In genomic region chr9:110920665-110921419, GRCm38 (mm10) we compare ENCODE assay signal across 16 mouse cellular contexts. TPM values are rescaled to one million over a fixed set of nuclear protein-coding genes. Genes with fewer than 3 reads are reported as not detected.
DNase-seq lines count a peak whose midpoint lies in the region; ATAC-seq and TF ChIP-seq lines count a peak whose summit lies in the region.
"Had no signal": no experiment of that assay in that cellular context is flagged by ENCODE, and none has a peak within 500 bp of the region (broad histone marks: within the 10 kb centered on the region; RNA-seq: fewer than 3 reads in every experiment).

No protein-coding gene starts in this region.

- H3K27me3 ChIP-seq in heart, adult 2 months (ENCODE audit: control insufficient read depth, insufficient read depth, low read length): no peaks in the 10 kb centered on the region
- H3K27me3 ChIP-seq in heart, embryonic 12.5 days (replicated peaks): 0 out of 2 replicates have a peak, but pooled peaks cover 6% of the 10 kb centered on the region
- H3K27me3 ChIP-seq in lung, embryonic 16.5 days (ENCODE audit: control insufficient read depth, insufficient read depth, low read depth, low read length): no peaks in the 10 kb centered on the region
- H3K27me3 ChIP-seq: heart, embryonic 15.5 days had no signal

- no peaks in the 10 kb centered on the region for H3K9me3 ChIP-seq in heart, embryonic 12.5 days (replicated peaks)
- no peaks in the 10 kb centered on the region for H3K9me3 ChIP-seq in lung, embryonic 16.5 days (ENCODE audit: control insufficient read depth, low read length)
- H3K9me3 ChIP-seq: heart, embryonic 15.5 days had no signal

- DNase-seq in heart, adult 2 months: peak; percentile 36 to 46
- no peak for DNase-seq in layer of hippocampus, adult 2 months (ENCODE audit: low spot score in 2 of 2)
- no peak for DNase-seq in layer of hippocampus, postnatal 14 days (ENCODE audit: low spot score in 2 of 2)
- DNase-seq in thymus, postnatal 25 days: peak; percentile 70
- no peak for DNase-seq in right cerebral cortex, adult 2 months (ENCODE audit: low spot score in 2 of 2)
- no peak for DNase-seq in gastrocnemius, postnatal 25 days
- DNase-seq: adrenal gland, postnatal 10 days; left cerebral cortex, postnatal 4 days had no signal

- no peak for TF ChIP-seq POLR2A in heart, adult 2 months (IDR thresholded peaks at IDR 0.05; ENCODE audit: insufficient read depth, low read depth, low read length)

- H3K36me3 ChIP-seq in heart, adult 2 months (ENCODE audit: control insufficient read depth, insufficient read depth, low read length): no peaks in the 10 kb centered on the region
- no peaks in the 10 kb centered on the region for H3K36me3 ChIP-seq in heart, embryonic 12.5 days
- no peaks in the 10 kb centered on the region for H3K36me3 ChIP-seq in lung, embryonic 16.5 days (ENCODE audit: control insufficient read depth, insufficient read depth, low read length)
- H3K36me3 ChIP-seq: heart, embryonic 15.5 days had no signal

- no peak overlapping the region for H3K4me3 ChIP-seq in heart, adult 2 months
- no peak overlapping the region for H3K4me3 ChIP-seq in heart, embryonic 12.5 days
- no peak overlapping the region; the same call in 1 of the 2 replicates for H3K4me3 ChIP-seq in layer of hippocampus, adult 2 months
- H3K4me3 ChIP-seq in lung, embryonic 16.5 days (ENCODE audit: low read length): no peak overlapping the region
- H3K4me3 ChIP-seq: heart, embryonic 15.5 days had no signal

- 0 out of 2 replicates have a peak, but pooled peaks have one; percentile 45 for TF ChIP-seq EP300 in heart, adult 2 months (IDR thresholded peaks at IDR 0.05; ENCODE audit: insufficient read depth, low read depth, low read length)

- H3K4me1 ChIP-seq in heart, adult 2 months (ENCODE audit: control insufficient read depth, insufficient read depth, low read length): peaks cover 1% of the 10 kb centered on the region
- no peaks in the 10 kb centered on the region for H3K4me1 ChIP-seq in heart, embryonic 12.5 days (replicated peaks)
- H3K4me1 ChIP-seq in lung, embryonic 16.5 days (replicated peaks; ENCODE audit: control insufficient read depth, insufficient read depth, low read length): no peaks in the 10 kb centered on the region
- H3K4me1 ChIP-seq: heart, embryonic 15.5 days had no signal

- no peaks in the 10 kb centered on the region for H3K79me2 ChIP-seq in heart, adult 2 months (replicated peaks; ENCODE audit: control insufficient read depth, insufficient read depth, low read length)

- H3K9ac ChIP-seq in heart, adult 2 months (ENCODE audit: low read depth, low read length): no peak overlapping the region; the same call in 1 of the 2 replicates
- H3K9ac ChIP-seq in heart, embryonic 12.5 days: no peak overlapping the region
- H3K9ac ChIP-seq in lung, embryonic 16.5 days (ENCODE audit: low read length): 0 out of 2 replicates have a peak overlapping the region, but pooled peaks have one; percentile 13
- H3K9ac ChIP-seq: heart, embryonic 15.5 days had no signal

- 55% methylated on average over 15 of the region's 15 CpGs for WGBS in heart, adult 2 months
- 69% methylated on average over 15 of the region's 15 CpGs for WGBS in heart, embryonic 12.5 days
- 51% methylated on average over 15 of the region's 15 CpGs for WGBS in lung, embryonic 16.5 days

- no peak for ATAC-seq in heart, embryonic 12.5 days (ENCODE audit: insufficient number of reproducible peaks, low FRiP score)
- peak; percentile 43; the same call in 1 of the 2 replicates for ATAC-seq in lung, embryonic 16.5 days (ENCODE audit: low read depth)
- ATAC-seq: Patski had no signal

- TF ChIP-seq CTCF in heart, adult 2 months (IDR thresholded peaks at IDR 0.05): no peak
- TF ChIP-seq CTCF in layer of hippocampus, adult 2 months (conservative IDR thresholded peaks at IDR 0.05): no peak

- intact Hi-C loops in heart, adult 2 months (cut with DNase I): loop anchor here (2.0 to 5.0 kb wide), 2 partner anchors 40 to 76 kb away; partner anchors contain the start of gene Tmie

- no peak overlapping the region for H3K4me2 ChIP-seq in heart, embryonic 12.5 days
- H3K4me2 ChIP-seq in lung, embryonic 16.5 days (ENCODE audit: low read depth, low read length): peak overlapping the region; percentile 5; the same call in 1 of the 2 replicates
- H3K4me2 ChIP-seq: heart, embryonic 15.5 days had no signal

- H3K27ac ChIP-seq in heart, adult 2 months: peak overlapping the region; percentile 81
- H3K27ac ChIP-seq in heart, embryonic 12.5 days (ENCODE audit: poor library complexity, severe bottlenecking): no peak overlapping the region
- H3K27ac ChIP-seq in layer of hippocampus, adult 2 months: peak overlapping the region; percentile 51; the same call in 1 of the 2 replicates
- H3K27ac ChIP-seq in lung, embryonic 16.5 days (ENCODE audit: low read length): peak overlapping the region; percentile 56; the same call in 1 of the 2 replicates
- H3K27ac ChIP-seq: heart, embryonic 15.5 days had no signal

RNA-seq across cellular contexts. Expression of gene Fam240a, which starts 4.2 kb away (rescaled TPM):
- total RNA-seq in heart, adult 2 months (2021): not detected
- not detected in 2 replicates for polyA plus RNA-seq in heart, adult 2 months (2012; rRNA removed)
- polyA plus RNA-seq in heart, embryonic 12.5 days (2016; fragmentation: Nextera tagmentation; extraction: Ambion mirVana): not detected in 2 replicates
- not detected for total RNA-seq in layer of hippocampus, adult 2 months (2021)
- total RNA-seq in layer of hippocampus, postnatal 14 days (2021): not detected
- polyA plus RNA-seq in lung, embryonic 16.5 days (2015; fragmentation: Nextera tagmentation; extraction: Ambion mirVana): not detected in 2 replicates
- total RNA-seq in gastrocnemius, postnatal 25 days (2021): 1 to 10 TPM; 2.0 to 2.7 TPM
- total RNA-seq: adrenal gland, postnatal 10 days; left cerebral cortex, postnatal 4 days; midbrain, postnatal 0 days had no signal
- polyA plus RNA-seq: C2C12; heart, embryonic 15.5 days; large intestine, adult 2 months; liver, embryonic 16.5 days; midbrain, postnatal 0 days; Patski had no signal

RNA-seq across cellular contexts. Expression of gene Tdgf1, which starts 25.1 kb away (rescaled TPM):
- total RNA-seq in heart, adult 2 months (2021): not detected
- not detected in 2 replicates for polyA plus RNA-seq in heart, adult 2 months (2012; rRNA removed)
- polyA plus RNA-seq in heart, embryonic 12.5 days (2016; fragmentation: Nextera tagmentation; extraction: Ambion mirVana): not detected in 2 replicates
- under 1 TPM; 0.49 TPM for total RNA-seq in layer of hippocampus, adult 2 months (2021)
- total RNA-seq in layer of hippocampus, postnatal 14 days (2021): under 1 TPM; 0.37 to 0.57 TPM
- not detected in 2 replicates for polyA plus RNA-seq in lung, embryonic 16.5 days (2015; fragmentation: Nextera tagmentation; extraction: Ambion mirVana)
- total RNA-seq in gastrocnemius, postnatal 25 days (2021): not detected
- total RNA-seq: adrenal gland, postnatal 10 days; midbrain, postnatal 0 days had no signal
- polyA plus RNA-seq: C2C12; heart, embryonic 15.5 days; large intestine, adult 2 months; liver, embryonic 16.5 days; midbrain, postnatal 0 days; Patski had no signal

RNA-seq across cellular contexts. Expression of gene Lrrc2, which starts 30.5 kb away (rescaled TPM):
- total RNA-seq in heart, adult 2 months (2021): 100 to 1,000 TPM; 223 to 289 TPM
- 57.3 and 69.4 TPM in 2 replicates for polyA plus RNA-seq in heart, adult 2 months (2012; rRNA removed)
- polyA plus RNA-seq in heart, embryonic 12.5 days (2016; fragmentation: Nextera tagmentation; extraction: Ambion mirVana): 1.3 and 1.5 TPM in 2 replicates
- 1 to 10 TPM; 1.5 to 3.5 TPM for total RNA-seq in layer of hippocampus, adult 2 months (2021)
- 1 to 10 TPM; 2.0 to 2.6 TPM for total RNA-seq in layer of hippocampus, postnatal 14 days (2021)
- polyA plus RNA-seq in lung, embryonic 16.5 days (2015; fragmentation: Nextera tagmentation; extraction: Ambion mirVana): 0.83 and 1.1 TPM in 2 replicates
- total RNA-seq in gastrocnemius, postnatal 25 days (2021): 10 to 100 TPM; 52.4 to 64.1 TPM
- polyA plus RNA-seq: Patski had no signal

RNA-seq across cellular contexts. Expression of gene Tmie, which starts 40.9 kb away (rescaled TPM):
- total RNA-seq in heart, adult 2 months (2021): 1 to 10 TPM; 1.3 to 1.7 TPM
- 1.00 and 1.1 TPM in 2 replicates for polyA plus RNA-seq in heart, adult 2 months (2012; rRNA removed)
- polyA plus RNA-seq in heart, embryonic 12.5 days (2016; fragmentation: Nextera tagmentation; extraction: Ambion mirVana): 0.06 and 0.65 TPM in 2 replicates
- total RNA-seq in layer of hippocampus, adult 2 months (2021): 1 to 10 TPM; 1.9 to 2.0 TPM
- 1 to 10 TPM; 1.8 to 2.0 TPM for total RNA-seq in layer of hippocampus, postnatal 14 days (2021)
- polyA plus RNA-seq in lung, embryonic 16.5 days (2015; fragmentation: Nextera tagmentation; extraction: Ambion mirVana): 1.5 and 1.6 TPM in 2 replicates
- total RNA-seq in gastrocnemius, postnatal 25 days (2021): under 1 TPM; 0.43 to 0.62 TPM
- polyA plus RNA-seq: C2C12 had no signal

RNA-seq across cellular contexts. Expression of gene Als2cl, which starts 41.2 kb away (rescaled TPM):
- 10 to 100 TPM; 13.7 to 14.2 TPM for total RNA-seq in heart, adult 2 months (2021)
- 25.7 and 25.9 TPM in 2 replicates for polyA plus RNA-seq in heart, adult 2 months (2012; rRNA removed)
- polyA plus RNA-seq in heart, embryonic 12.5 days (2016; fragmentation: Nextera tagmentation; extraction: Ambion mirVana): 1.3 and 1.4 TPM in 2 replicates
- total RNA-seq in layer of hippocampus, adult 2 months (2021): 10 to 100 TPM in 1 of 2 experiments, 1 to 10 TPM in 1; 9.1 to 14.6 TPM
- total RNA-seq in layer of hippocampus, postnatal 14 days (2021): 10 to 100 TPM; 11.6 to 13.1 TPM
- 9.0 and 9.7 TPM in 2 replicates for polyA plus RNA-seq in lung, embryonic 16.5 days (2015; fragmentation: Nextera tagmentation; extraction: Ambion mirVana)
- 1 to 10 TPM; 3.9 to 8.2 TPM for total RNA-seq in gastrocnemius, postnatal 25 days (2021)

Comparison
In these comparisons a context has a peak if more than half of its experiments do, and no peak if none do; other contexts are left out.
1. DNase-seq: peak in heart, adult 2 months (2 of 2) and thymus, postnatal 25 days (single experiment); none in layer of hippocampus, adult 2 months (0 of 2), layer of hippocampus, postnatal 14 days (0 of 2), right cerebral cortex, adult 2 months (0 of 2) and gastrocnemius, postnatal 25 days (single experiment).
2. RNA of gene Lrrc2, which starts 30.5 kb away (total RNA-seq): 223 to 289 TPM in heart, adult 2 months and 52.4 to 64.1 TPM in gastrocnemius, postnatal 25 days; 1.5 to 3.5 TPM in layer of hippocampus, adult 2 months and 2.0 to 2.6 TPM in layer of hippocampus, postnatal 14 days; every median in the first group is over 10 times any median in the second.